Mouse (Mus musculus): ENCODE measurements around the gene Cfap99.

Gene Cfap99

DNA sequence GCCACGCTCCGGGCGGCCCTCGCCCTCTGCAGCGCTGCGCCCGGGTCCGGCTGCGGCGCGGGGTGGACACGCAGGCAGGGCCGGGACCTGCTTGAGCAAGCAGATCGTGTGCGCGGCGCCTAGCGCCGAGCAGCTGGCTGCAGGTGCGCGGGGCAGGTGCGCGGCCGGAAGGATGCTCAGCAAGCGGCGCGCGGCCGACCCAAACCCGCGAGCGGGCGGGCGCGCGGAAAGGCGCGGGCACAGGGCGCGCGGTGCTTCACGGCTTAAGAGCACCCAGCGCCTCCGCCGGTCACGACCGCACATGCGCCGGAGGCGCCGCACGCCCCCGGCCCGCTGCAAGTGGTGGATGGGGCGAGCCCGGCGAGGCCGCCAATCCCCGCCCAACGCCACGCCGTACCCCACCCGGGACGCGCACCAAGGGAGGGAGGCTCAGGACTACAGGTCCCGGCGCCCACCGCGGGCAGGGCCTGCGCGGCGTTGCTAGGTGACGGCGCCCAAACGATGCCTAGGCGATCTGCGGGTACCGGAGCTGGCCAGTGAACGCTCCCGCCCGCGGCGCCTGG is at the start of gene Cfap99, which contains the start of gene Zfyve28:
Gene Cfap99 (plus strand): TSS at position 447 of the 563 bp plus-strand sequence.
Gene Zfyve28 (minus strand): TSS at position 296 of the 563 bp plus-strand sequence.
- DNase-seq (ENCODE audit: inconsistent age in 2 of 2, low spot score in 1 of 2), result peak; percentile 75 to 87

- peak; percentile 83 to 87 for DNase-seq (ENCODE audit: inconsistent age in 2 of 2, low spot score in 1 of 2)
Observed at GRCm38 (mm10) chr5:34242224-34242963, 46.0 kb upstream of the Cfap99 start.

GRCm38 (mm10) chr5:34243062-34243461 is 45.3 kb upstream of the Cfap99 start:
- DNase-seq (ENCODE audit: inconsistent age in 2 of 2, low spot score in 1 of 2), result no peak

DNA sequence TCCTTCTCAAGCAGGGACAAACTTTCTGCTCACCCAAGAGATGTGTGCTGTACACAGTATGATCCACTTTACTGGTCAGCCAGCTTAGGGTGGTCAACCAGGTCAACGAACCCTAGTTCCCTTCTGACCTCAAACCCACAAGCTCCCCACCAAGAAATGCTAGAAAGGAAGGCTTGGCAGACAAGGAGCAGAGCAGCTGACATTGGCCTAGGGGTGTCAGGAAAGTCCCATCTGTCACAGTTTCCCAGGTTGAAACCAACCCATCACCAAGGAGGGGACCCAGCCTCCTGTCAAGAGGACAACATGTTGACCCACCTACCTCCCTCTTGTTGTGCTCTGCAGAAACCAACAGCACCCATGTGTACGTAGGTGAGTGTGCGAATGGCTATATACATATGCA is 42.0 kb upstream of the Cfap99 start:
- no peak for DNase-seq (ENCODE audit: inconsistent age in 2 of 2, low spot score in 1 of 2)

DNA sequence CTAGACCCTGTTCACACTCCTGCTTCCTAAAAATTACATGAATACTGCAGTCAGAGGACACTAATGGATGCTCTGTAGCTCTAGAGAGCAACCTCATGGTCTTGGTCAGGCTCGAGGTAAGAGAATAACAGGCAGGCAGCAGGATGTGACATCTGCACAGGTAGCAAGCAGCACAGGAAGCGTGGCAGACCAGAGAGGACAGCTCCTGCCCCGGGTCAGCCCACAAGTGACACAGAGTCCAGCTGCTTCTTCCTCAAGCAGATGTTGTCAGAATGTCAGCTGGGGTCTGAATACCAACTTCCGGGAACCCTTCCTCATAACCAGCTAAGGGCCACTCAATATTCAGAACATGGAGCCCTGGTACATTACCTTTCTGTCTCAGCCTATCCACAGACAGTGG is 39.3 kb upstream of the Cfap99 start:
- DNase-seq (ENCODE audit: inconsistent age in 2 of 2, low spot score in 1 of 2), result no peak

GRCm38 (mm10) chr5:34250090-34250489 is 38.3 kb upstream of the Cfap99 start:
- peak in 1 of 2 experiments; percentile 62 for DNase-seq (ENCODE audit: inconsistent age in 2 of 2, low spot score in 1 of 2)

- peak; percentile 58 to 83 for DNase-seq (ENCODE audit: inconsistent age in 2 of 2, low spot score in 1 of 2)
Observed at GRCm38 (mm10) chr5:34251794-34252193, 36.6 kb upstream of the Cfap99 start.

- DNase-seq (ENCODE audit: inconsistent age in 2 of 2, low spot score in 1 of 2), result peak in 1 of 2 experiments; percentile 56
Observed at GRCm38 (mm10) chr5:34252307-34252966, 36.0 kb upstream of the Cfap99 start.

DNA sequence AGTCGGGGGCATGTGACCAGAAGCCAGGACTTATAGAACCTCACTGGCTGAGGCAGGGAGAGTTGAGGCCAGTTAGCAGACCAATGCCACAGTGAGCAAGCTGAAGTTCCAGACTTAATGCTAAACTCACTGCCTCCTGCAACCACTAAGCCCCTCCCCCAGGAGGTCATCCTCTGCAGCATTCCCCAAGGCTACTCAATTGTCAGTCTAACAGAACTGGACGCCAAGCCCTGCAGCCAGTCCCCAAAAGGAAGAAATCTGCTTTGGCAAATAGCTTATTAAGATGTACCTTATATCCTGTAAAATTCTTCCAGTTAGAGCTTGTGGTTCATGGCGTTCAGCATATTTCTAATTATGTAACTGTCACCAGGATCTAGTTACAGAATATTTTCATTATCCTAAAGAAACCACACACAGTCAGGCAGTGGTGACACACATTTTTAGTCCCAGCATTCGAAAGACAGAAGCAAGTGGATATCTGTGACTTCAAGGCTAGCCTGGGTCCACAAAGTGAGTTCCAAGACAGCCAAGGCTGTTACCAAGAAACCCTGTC is 35.4 kb upstream of the Cfap99 start:
- DNase-seq (ENCODE audit: inconsistent age in 2 of 2, low spot score in 1 of 2), result peak; percentile 40 to 74

DNA sequence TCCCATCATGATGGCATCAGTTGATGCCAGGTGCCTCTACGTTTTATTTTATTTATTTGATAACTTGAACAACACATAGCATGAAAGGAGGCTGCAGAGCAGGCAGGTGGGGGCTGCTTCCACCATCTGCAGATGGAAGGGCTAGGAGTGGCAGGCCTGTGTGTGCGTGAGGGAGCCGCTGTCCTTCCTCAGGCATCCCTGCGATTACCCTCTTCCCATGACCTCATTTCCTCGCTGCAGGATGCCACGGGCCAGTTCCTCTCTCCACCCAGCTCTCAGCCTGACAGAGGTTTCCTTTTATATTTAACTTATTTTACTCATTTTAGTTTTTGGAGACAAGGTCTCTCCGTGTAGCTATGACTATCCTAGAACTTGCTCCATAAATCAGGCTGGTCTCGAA is 34.1 kb upstream of the Cfap99 start:
- DNase-seq (ENCODE audit: inconsistent age in 2 of 2, low spot score in 1 of 2), result no peak

- DNase-seq (ENCODE audit: inconsistent age in 2 of 2, low spot score in 1 of 2), result peak in 1 of 2 experiments; percentile 68
Observed at GRCm38 (mm10) chr5:34255189-34255588, 33.2 kb upstream of the Cfap99 start.

- no peak for DNase-seq (ENCODE audit: inconsistent age in 2 of 2, low spot score in 1 of 2)
Observed at GRCm38 (mm10) chr5:34259172-34259816, 29.1 kb upstream of the Cfap99 start.

DNA sequence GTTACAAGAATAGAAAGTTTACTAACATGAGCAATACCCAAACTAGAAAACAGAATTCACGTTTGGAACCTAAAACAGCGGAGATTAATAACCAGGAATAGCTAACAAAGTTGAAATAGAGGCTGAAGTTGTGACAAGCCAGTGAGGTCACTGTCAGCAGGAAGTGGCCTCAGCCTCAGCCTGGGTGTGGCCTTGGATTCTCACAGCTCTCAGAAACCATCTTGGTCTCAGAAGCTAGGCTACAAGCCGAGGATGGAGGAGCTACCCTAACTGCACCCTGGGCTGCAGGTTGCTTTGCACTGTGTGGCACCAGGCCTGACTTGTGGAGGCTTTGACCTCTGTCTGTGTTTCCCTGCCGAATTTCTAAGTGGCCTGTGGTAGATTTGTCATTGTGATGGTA is 22.3 kb upstream of the Cfap99 start:
- DNase-seq (ENCODE audit: inconsistent age in 2 of 2, low spot score in 1 of 2), result no peak

GRCm38 (mm10) chr5:34269197-34269920 is 19.0 kb upstream of the Cfap99 start:
- DNase-seq (ENCODE audit: inconsistent age in 2 of 2, low spot score in 1 of 2), result no peak

DNA sequence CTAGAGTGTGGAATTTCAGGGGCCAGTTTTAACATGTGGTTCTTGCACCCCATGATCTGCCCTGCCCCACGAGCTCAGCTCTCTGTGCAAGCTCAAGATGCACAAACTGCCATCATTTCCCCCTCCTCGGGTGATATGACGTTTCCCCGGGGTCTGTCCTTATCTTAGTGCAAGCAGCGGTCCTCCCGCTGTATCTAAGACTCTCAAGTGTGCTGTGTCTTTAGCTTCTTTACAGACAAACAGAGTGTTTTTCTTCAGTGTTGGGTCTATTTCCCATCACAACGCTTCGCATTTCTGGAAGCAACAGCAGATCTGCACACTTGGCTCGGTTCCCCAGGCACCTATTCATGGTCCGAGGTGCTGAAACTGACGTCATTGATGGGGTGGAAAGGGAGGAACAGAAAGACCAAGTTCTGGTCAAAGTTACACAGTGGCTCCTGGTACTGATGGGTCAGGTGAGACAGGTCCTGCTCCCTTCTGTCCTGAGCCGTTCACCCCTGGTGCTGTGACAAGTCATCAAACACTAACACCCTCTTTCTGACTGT is 18.4 kb upstream of the Cfap99 start:
- no peak for DNase-seq (ENCODE audit: inconsistent age in 2 of 2, low spot score in 1 of 2)

DNA sequence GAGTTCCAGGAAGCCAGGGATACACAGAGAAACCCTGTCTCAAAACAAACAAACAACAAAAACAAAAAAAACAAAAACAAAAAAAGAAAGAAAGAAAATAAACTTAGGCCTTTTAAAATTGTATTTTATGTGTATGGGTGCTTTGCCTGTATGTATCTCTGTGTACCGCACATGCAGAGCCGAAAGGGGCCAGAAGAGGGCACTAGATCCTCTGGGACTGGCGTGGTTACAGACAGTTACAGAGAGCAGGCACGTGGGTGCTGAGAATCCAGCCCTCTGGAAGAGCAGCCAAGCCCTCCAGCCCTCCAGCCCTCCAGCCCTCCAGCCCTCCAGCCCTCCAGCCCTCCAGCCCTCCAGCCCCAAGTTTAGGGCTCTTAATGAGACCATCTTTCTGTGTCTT is 16.7 kb upstream of the Cfap99 start:
- peak; percentile 32 to 73 for DNase-seq (ENCODE audit: inconsistent age in 2 of 2, low spot score in 1 of 2)

DNA sequence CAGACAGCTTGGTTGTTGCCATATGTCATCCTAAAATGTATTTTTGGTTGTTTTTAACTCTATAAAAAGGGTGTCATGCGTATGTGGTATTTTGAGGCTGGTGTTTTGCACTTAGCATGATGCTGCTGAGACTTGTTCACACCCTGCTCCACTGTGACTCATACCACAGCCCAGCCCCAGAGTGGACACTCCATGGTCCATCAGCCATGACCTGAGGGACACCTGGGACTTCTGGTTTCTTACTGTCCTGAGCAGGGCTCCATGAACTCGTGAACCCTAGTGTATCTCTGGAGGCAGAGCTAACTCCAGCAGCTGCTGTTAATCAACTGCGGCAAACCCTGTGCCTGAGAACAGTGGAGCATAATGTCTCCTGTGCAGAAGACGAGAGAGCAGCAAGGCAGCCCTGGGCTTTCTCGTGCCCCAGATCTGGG is 15.1 kb upstream of the Cfap99 start:
- no peak for DNase-seq (ENCODE audit: inconsistent age in 2 of 2, low spot score in 1 of 2)

DNA sequence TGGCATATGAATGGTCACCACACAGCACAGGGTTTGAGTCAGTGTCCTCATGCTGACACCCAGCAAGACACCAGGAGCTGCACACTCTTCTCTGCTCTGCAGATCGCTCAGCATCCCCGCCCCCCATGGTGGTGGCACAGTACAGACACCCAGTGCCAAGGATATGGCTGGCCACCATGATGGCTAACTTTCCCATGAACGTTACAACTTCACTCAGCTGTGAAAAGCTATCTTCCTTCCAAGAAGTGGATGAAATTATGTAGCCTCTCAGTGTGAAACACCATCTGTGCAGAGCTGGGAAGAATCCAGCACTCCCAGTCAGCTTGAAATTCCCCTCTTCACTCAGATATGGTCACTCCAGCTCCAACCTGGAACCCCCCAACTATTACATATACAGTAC is 14.1 kb upstream of the Cfap99 start:
- no peak for DNase-seq (ENCODE audit: inconsistent age in 2 of 2, low spot score in 1 of 2)

DNA sequence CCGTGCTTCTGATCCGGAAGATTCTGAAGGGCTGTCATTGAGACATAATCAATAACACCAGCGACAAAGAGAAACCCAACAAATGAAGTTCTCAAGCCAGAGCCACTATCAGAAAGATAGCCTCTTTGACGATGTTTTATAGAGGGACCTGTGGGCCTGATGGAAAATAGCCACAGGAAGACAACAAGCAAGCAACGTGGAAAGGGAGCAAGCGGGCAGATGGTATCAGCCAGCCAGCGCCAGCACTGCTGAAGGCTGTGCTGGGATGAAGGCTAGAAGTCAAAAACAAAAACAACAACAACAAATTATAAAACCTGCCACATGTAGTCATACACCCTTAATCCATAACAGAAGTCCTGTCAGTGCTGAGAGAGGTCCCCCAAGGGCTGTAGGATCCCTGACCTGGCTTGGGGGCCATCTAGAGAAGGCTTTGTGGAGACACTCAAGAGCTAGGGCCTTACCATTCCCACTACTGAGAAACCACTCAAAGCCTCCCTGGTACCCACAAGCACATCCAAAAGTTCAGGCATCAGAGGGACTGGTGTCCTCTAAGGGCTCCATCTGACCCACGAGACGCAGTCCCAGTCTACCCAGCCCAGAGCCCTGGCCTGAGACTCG is 13.6 kb upstream of the Cfap99 start:
- DNase-seq (ENCODE audit: inconsistent age in 2 of 2, low spot score in 1 of 2), result no peak

GRCm38 (mm10) chr5:34276191-34276590 is 12.2 kb upstream of the Cfap99 start:
- DNase-seq (ENCODE audit: inconsistent age in 2 of 2, low spot score in 1 of 2), result no peak
